8 mouse cellular contexts compared by ENCODE assay signal in the genomic region with DNA sequence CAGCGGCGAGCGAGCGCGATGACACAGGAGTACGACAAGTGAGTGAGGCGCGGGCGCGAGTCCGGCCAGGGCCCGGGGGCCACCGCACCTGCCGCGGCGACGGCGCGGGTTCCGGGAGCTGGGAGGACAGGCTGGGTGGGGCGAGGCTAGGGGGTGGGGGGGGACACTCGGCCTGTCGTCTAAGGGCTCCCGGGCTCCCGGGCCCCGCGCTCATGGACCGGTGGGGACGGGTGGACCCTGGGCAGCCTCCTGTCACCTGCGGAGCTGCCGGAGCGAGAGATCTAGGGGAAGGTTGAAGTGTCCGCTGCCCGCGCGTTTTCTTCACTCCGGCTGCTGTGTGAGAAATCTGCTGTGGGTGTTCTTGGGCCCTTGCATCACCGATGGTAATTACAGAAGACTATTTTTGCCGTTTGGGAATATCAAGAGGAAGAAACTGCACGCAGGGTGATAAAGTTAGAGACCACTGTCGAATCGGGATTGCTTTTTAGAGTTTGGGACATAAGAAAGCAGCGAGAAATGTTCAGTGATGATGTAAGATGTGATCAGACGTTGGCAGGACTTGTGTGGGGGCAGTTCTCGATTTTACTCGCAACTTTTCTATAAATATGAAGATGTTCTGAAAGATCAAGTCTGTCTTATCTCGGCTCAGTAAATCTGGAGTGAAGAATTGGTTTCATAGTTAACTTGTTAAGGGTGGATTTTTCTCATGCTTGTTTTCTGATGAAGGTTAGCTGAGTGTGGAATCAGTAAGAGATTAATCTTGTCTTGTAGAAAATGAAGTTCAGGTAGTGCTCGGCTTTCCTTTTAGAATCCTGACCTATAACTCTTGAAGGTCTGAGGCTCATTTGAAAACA. TPM values are rescaled to one million over a fixed set of nuclear protein-coding genes. Genes with fewer than 3 reads are reported as not detected.
DNase-seq lines count a peak whose midpoint lies in the region; ATAC-seq and TF ChIP-seq lines count a peak whose summit lies in the region.

No protein-coding gene starts in this region.

- WGBS in intestine, postnatal 0 days: 6% methylated on average over 46 of the region's 48 CpGs

- no peaks in the 10 kb centered on the region for H3K36me3 ChIP-seq in intestine, postnatal 0 days (ENCODE audit: control insufficient read depth, insufficient read depth)

- no peak for TF ChIP-seq CTCF in gastrocnemius, adult 2 months (IDR thresholded peaks at IDR 0.05)
- TF ChIP-seq CTCF in intestine, postnatal 0 days (IDR thresholded peaks at IDR 0.05; ENCODE audit: low read depth): no peak

- H3K27ac ChIP-seq in gastrocnemius, adult 2 months: peak overlapping the region; percentile 76
- H3K27ac ChIP-seq in intestine, postnatal 0 days (ENCODE audit: low read depth, low read length): no peak overlapping the region

- peak overlapping the region; percentile 35 for H3K9ac ChIP-seq in intestine, postnatal 0 days (ENCODE audit: low read depth, low read length)

- no peak for DNase-seq in gastrocnemius, adult 2 months
- no peak for DNase-seq in gastrocnemius, adult 18-20 months (ENCODE audit: low spot score)
- DNase-seq in urinary bladder, adult 18-20 months (ENCODE audit: low spot score in 2 of 2): peak; percentile 31 to 51
- DNase-seq in urinary bladder, postnatal 36 days (ENCODE audit: low spot score in 2 of 2): no peak
- peak; percentile 47 for DNase-seq in naive thymus-derived CD4-positive, alpha-beta T cell, adult 2 months (ENCODE audit: low read depth)
- DNase-seq in adrenal gland, postnatal 25 days: no peak
- DNase-seq in cerebellum, postnatal 14 days: no peak

- ATAC-seq in intestine, postnatal 0 days: peak; percentile 55

- peaks cover 5% of the 10 kb centered on the region; the same call in 1 of the 2 replicates for H3K27me3 ChIP-seq in intestine, postnatal 0 days (replicated peaks; ENCODE audit: control insufficient read depth, insufficient read depth, low read length)

- H3K4me3 ChIP-seq in gastrocnemius, adult 2 months: peak overlapping the region; percentile 85
- peak overlapping the region; percentile 57 for H3K4me3 ChIP-seq in intestine, postnatal 0 days (ENCODE audit: low read depth, low read length)

- peak overlapping the region; percentile 83 for H3K4me2 ChIP-seq in intestine, postnatal 0 days (replicated peaks; ENCODE audit: low read depth)

- intact Hi-C loops in gastrocnemius, adult 2 months (cut with DNase I): no loop called here

- H3K4me1 ChIP-seq in intestine, postnatal 0 days (replicated peaks; ENCODE audit: control insufficient read depth, insufficient read depth, low read length): no peaks in the 10 kb centered on the region

- H3K9me3 ChIP-seq in intestine, postnatal 0 days (ENCODE audit: control insufficient read depth): no peaks in the 10 kb centered on the region

RNA-seq across cellular contexts. Expression of gene Grhl1, which starts 0.6 kb away (rescaled TPM):
- total RNA-seq in gastrocnemius, adult 2 months (2021): under 1 TPM; 0.17 to 0.59 TPM
- total RNA-seq in gastrocnemius, adult 18-20 months (2021): under 1 TPM; 0.24 to 0.27 TPM
- polyA plus RNA-seq in intestine, postnatal 0 days (2015; fragmentation: Nextera tagmentation; extraction: Ambion mirVana): 0.37 and 0.39 TPM in 2 replicates
- total RNA-seq in adrenal gland, postnatal 25 days (2021): 0.52 and 0.67 TPM in 2 replicates

Comparison
In these comparisons a context has a peak if more than half of its experiments do, and no peak if none do; other contexts are left out.
1. DNase-seq: peak in urinary bladder, adult 18-20 months (2 of 2) and naive thymus-derived CD4-positive, alpha-beta T cell, adult 2 months (single experiment); none in gastrocnemius, adult 2 months (single experiment), gastrocnemius, adult 18-20 months (single experiment), urinary bladder, postnatal 36 days (0 of 2), adrenal gland, postnatal 25 days (single experiment) and cerebellum, postnatal 14 days (0 of 2).